Mouse (Mus musculus) heart, embryonic 13.5 days (tissue): ENCODE results near the gene Sympk. TPM values are rescaled to one million over a fixed set of nuclear protein-coding genes. Genes with fewer than 3 reads are reported as not detected.

Source experiments
- ATAC-seq: fragments of 200-750 bp; cut with Nextera tagmentation; 2 replicates; pipeline ENCODE4 v1.8.0; 2017; ENCODE audit warnings: moderate TSS enrichment; ENCODE audit not compliant: insufficient number of reproducible peaks, low FRiP score, low TSS enrichment; ENCODE audit errors: extremely low read depth
- H3K27ac ChIP-seq: fragments of 300-500 bp; sonication (generic); replicated peaks from 2 replicates; pipeline ENCODE4 v1.5.1; 2015; ENCODE audit warnings: moderate library complexity, mild to moderate bottlenecking, inconsistent platforms
- H3K27me3 ChIP-seq: fragments of 300-500 bp; sonication (generic); replicated peaks from 2 replicates; pipeline ENCODE4 v1.6.1; 2015; ENCODE audit warnings: mild to moderate bottlenecking, inconsistent platforms
- H3K36me3 ChIP-seq: fragments of 300-500 bp; sonication (generic); 2 replicates; pipeline ENCODE4 v1.6.1; 2015; ENCODE audit warnings: mild to moderate bottlenecking, inconsistent platforms
- H3K4me1 ChIP-seq: fragments of 300-500 bp; sonication (generic); 2 replicates; pipeline ENCODE4 v1.6.1; 2015; ENCODE audit warnings: inconsistent platforms
- H3K4me2 ChIP-seq: fragments of 300-500 bp; sonication (generic); 2 replicates; pipeline ENCODE4 v1.6.1; 2015; ENCODE audit warnings: inconsistent platforms, mild to moderate bottlenecking, moderate library complexity
- H3K4me3 ChIP-seq: fragments of 300-500 bp; sonication (generic); 2 replicates; pipeline ENCODE4 v1.5.1; 2015; ENCODE audit warnings: moderate library complexity, mild to moderate bottlenecking, inconsistent platforms
- H3K9ac ChIP-seq: fragments of 300-500 bp; sonication (generic); 2 replicates; pipeline ENCODE4 v1.6.1; 2015; ENCODE audit warnings: inconsistent platforms, mild to moderate bottlenecking, moderate library complexity
- H3K9me3 ChIP-seq: fragments of 300-500 bp; sonication (generic); 2 replicates; pipeline ENCODE4 v1.6.1; 2016; ENCODE audit warnings: inconsistent platforms
- WGBS: fragments of 180-500 bp; shearing (Covaris S2); methylation state at CpG from one replicate; pipeline ENCODE4 v1.1.7; 2015; ENCODE audit warnings: mixed read lengths; 5-methylcytosine and 5-hydroxymethylcytosine counted together
- microRNA-seq: library from miRNA; unstranded; fragments of <30 nt; microRNA quantifications from one replicate; pipeline ENCODE4, GENCODE M21; 2016
- polyA plus RNA-seq: library from polyadenylated mRNA; unstranded; fragments of >200 nt; fragmentation: Nextera tagmentation; extraction: Ambion mirVana; gene quantifications from 2 replicates; pipeline ENCODE4 v1.2.1, GENCODE M21; 2015

The Sympk gene
- polyA plus RNA-seq, 1 experiment from 2014 or later = 24.8 TPM

- under 1% methylated on average over 83 of the region's 87 CpGs for WGBS
- H3K4me2 ChIP-seq = peak overlapping the region; percentile 92
- peaks cover 9% of the 10 kb centered on the region for H3K27me3 ChIP-seq
- ATAC-seq = no peak
- no peaks in the 10 kb centered on the region for H3K9me3 ChIP-seq
- peak overlapping the region; percentile 99 for H3K27ac ChIP-seq
- H3K36me3 ChIP-seq = peaks cover 36% of the 10 kb centered on the region
- H3K4me1 ChIP-seq = peaks cover 48% of the 10 kb centered on the region
- H3K4me3 ChIP-seq = peak overlapping the region; percentile 86
- peak overlapping the region; percentile 97 for H3K9ac ChIP-seq
Observed at GRCm38 (mm10) chr7:19094826-19095750, 70.9 kb downstream of the Sympk start.

- no peak for ATAC-seq
- peak overlapping the region; percentile 97 for H3K9ac ChIP-seq
- under 1% methylated on average over 19 of the region's 19 CpGs for WGBS
Observed at GRCm38 (mm10) chr7:19095751-19096110, 71.6 kb downstream of the Sympk start.

GRCm38 (mm10) chr7:19096421-19096976 is 72.3 kb downstream of the Sympk start:
- Histone ChIP-seq H3K27ac (peak overlapping the region; percentile 99), H3K4me3 (peak overlapping the region; percentile 86), H3K27me3 (no peaks in the 10 kb centered on the region), H3K4me1 (peaks cover 44% of the 10 kb centered on the region), H3K9me3 (no peaks in the 10 kb centered on the region), H3K9ac (peak overlapping the region; percentile 97), H3K36me3 (peaks cover 22% of the 10 kb centered on the region), H3K4me2 (peak overlapping the region; percentile 92)
- 55% methylated on average over 5 of the region's 5 CpGs for WGBS
- no peak for ATAC-seq

More at GRCm38 (mm10) chr7:19095751-19096110, 71.6 kb downstream of the Sympk start:
- Histone ChIP-seq H3K4me3 (peak overlapping the region; percentile 86), H3K27me3 (peaks cover 3% of the 10 kb centered on the region), H3K4me1 (peaks cover 48% of the 10 kb centered on the region), H3K36me3 (peaks cover 30% of the 10 kb centered on the region), H3K4me2 (peak overlapping the region; percentile 92), H3K27ac (peak overlapping the region; percentile 99), H3K9me3 (no peaks in the 10 kb centered on the region)

GRCm38 (mm10) chr7:19097217-19097616 is 73.0 kb downstream of the Sympk start:
- Histone ChIP-seq H3K4me3 (no peak overlapping the region), H3K4me2 (0 out of 2 replicates have a peak overlapping the region, but pooled peaks have one; percentile 92), H3K27ac (no peak overlapping the region), H3K27me3 (no peaks in the 10 kb centered on the region), H3K36me3 (peaks cover 16% of the 10 kb centered on the region), H3K9me3 (peaks cover 4% of the 10 kb centered on the region; the same call in 1 of the 2 replicates), H3K4me1 (peaks cover 37% of the 10 kb centered on the region), H3K9ac (peak overlapping the region; percentile 97)
- no peak for ATAC-seq
- WGBS = 31% methylated on average over 2 of the region's 2 CpGs

GRCm38 (mm10) chr7:19097863-19098262 is 73.7 kb downstream of the Sympk start:
- Histone ChIP-seq H3K4me1 (peaks cover 31% of the 10 kb centered on the region), H3K27me3 (no peaks in the 10 kb centered on the region), H3K9ac (peak overlapping the region; percentile 97), H3K9me3 (peaks cover 4% of the 10 kb centered on the region; the same call in 1 of the 2 replicates), H3K27ac (no peak overlapping the region), H3K4me3 (no peak overlapping the region), H3K36me3 (peaks cover 19% of the 10 kb centered on the region), H3K4me2 (no peak overlapping the region)
- ATAC-seq = no peak

- H3K27me3 ChIP-seq = no peaks in the 10 kb centered on the region
- ATAC-seq = no peak
- H3K9me3 ChIP-seq = peaks cover 4% of the 10 kb centered on the region; the same call in 1 of the 2 replicates
- no peak overlapping the region for H3K4me2 ChIP-seq
- WGBS = 66% methylated on average over 7 of the region's 7 CpGs
- H3K4me1 ChIP-seq = peaks cover 24% of the 10 kb centered on the region
- H3K9ac ChIP-seq = no peak overlapping the region
- H3K4me3 ChIP-seq = no peak overlapping the region
- peaks cover 19% of the 10 kb centered on the region for H3K36me3 ChIP-seq
- H3K27ac ChIP-seq = no peak overlapping the region
Observed at GRCm38 (mm10) chr7:19098811-19099210, 74.6 kb downstream of the Sympk start.

GRCm38 (mm10) chr7:19100290-19100689 is 76.1 kb downstream of the Sympk start:
- ATAC-seq = no peak
- Histone ChIP-seq H3K4me2 (no peak overlapping the region), H3K36me3 (peaks cover 19% of the 10 kb centered on the region), H3K27me3 (no peaks in the 10 kb centered on the region), H3K4me1 (peaks cover 24% of the 10 kb centered on the region), H3K9ac (no peak overlapping the region), H3K9me3 (peaks cover 4% of the 10 kb centered on the region; the same call in 1 of the 2 replicates), H3K27ac (no peak overlapping the region), H3K4me3 (no peak overlapping the region)
- WGBS = 67% methylated on average over 1 of the region's 1 CpGs

- Histone ChIP-seq H3K4me3 (no peak overlapping the region), H3K9ac (no peak overlapping the region), H3K36me3 (0 out of 2 replicates have a peak, but pooled peaks cover 4% of the 10 kb centered on the region), H3K27ac (no peak overlapping the region), H3K27me3 (no peaks in the 10 kb centered on the region), H3K9me3 (peaks cover 4% of the 10 kb centered on the region; the same call in 1 of the 2 replicates), H3K4me1 (peaks cover 10% of the 10 kb centered on the region), H3K4me2 (no peak overlapping the region)
- no peak for ATAC-seq
Observed at GRCm38 (mm10) chr7:19103741-19104140, 79.6 kb downstream of the Sympk start.

Small RNAs within 50 kb of the gene (microRNA-seq; reads per million reads assigned to microRNA genes)
- gene Mir3100 = not detected

Other genes starting within 250 kb of the Sympk start
- not detected in 2 replicates for gene Psg19, start 225.9 kb upstream of the Sympk start, polyA plus RNA-seq
- 0.09 TPM in 1 of 2 replicates, not detected in the other for gene Psg17, start 202.8 kb upstream of the Sympk start, polyA plus RNA-seq
- 0.16 and 0.18 TPM in 2 replicates for gene Mill2, start 184.4 kb upstream of the Sympk start, polyA plus RNA-seq
- 0.82 and 1.2 TPM in 2 replicates for gene Pglyrp1, start 153.0 kb upstream of the Sympk start, polyA plus RNA-seq
- gene Ccdc61, start 114.0 kb upstream of the Sympk start, polyA plus RNA-seq = 18.2 and 23.0 TPM in 2 replicates
- 0.52 and 0.60 TPM in 2 replicates for gene Nova2, start 98.5 kb upstream of the Sympk start, polyA plus RNA-seq
- not detected in 2 replicates for gene Nanos2, start 37.0 kb upstream of the Sympk start, polyA plus RNA-seq
- 1.8 and 1.9 TPM in 2 replicates for gene Mypop, start 33.1 kb upstream of the Sympk start, polyA plus RNA-seq
- 12.4 and 12.7 TPM in 2 replicates for gene Irf2bp1, start 20.3 kb upstream of the Sympk start, polyA plus RNA-seq
- gene Foxa3, start 839 bp upstream of the Sympk start, polyA plus RNA-seq = 0.25 and 1.2 TPM in 2 replicates
- gene Rsph6a, start 30.3 kb downstream of the Sympk start, polyA plus RNA-seq = not detected in 2 replicates
- gene Dmwd, start 51.9 kb downstream of the Sympk start, polyA plus RNA-seq = 11.3 and 13.9 TPM in 2 replicates
- 19.3 and 20.0 TPM in 2 replicates for gene Dmpk, start 59.5 kb downstream of the Sympk start, polyA plus RNA-seq
- gene Six5, start 70.2 kb downstream of the Sympk start, polyA plus RNA-seq = 5.9 and 6.0 TPM in 2 replicates
- 1.2 and 2.1 TPM in 2 replicates for gene Gm4969, start 94.0 kb downstream of the Sympk start, polyA plus RNA-seq
- 8.0 and 8.6 TPM in 2 replicates for gene Fbxo46, start 95.5 kb downstream of the Sympk start, polyA plus RNA-seq
- gene Qpctl, start 124.9 kb downstream of the Sympk start, polyA plus RNA-seq = 9.5 and 9.7 TPM in 2 replicates
- 107 and 113 TPM in 2 replicates for gene Snrpd2, start 125.3 kb downstream of the Sympk start, polyA plus RNA-seq
- 9.9 and 14.6 TPM in 2 replicates for gene Gipr, start 141.8 kb downstream of the Sympk start, polyA plus RNA-seq
- gene Eml2, start 152.0 kb downstream of the Sympk start, polyA plus RNA-seq = 15.8 and 20.6 TPM in 2 replicates
- 1.7 and 1.8 TPM in 2 replicates for gene Gpr4, start 188.2 kb downstream of the Sympk start, polyA plus RNA-seq
- 35.2 and 38.4 TPM in 2 replicates for gene Opa3, start 204.0 kb downstream of the Sympk start, polyA plus RNA-seq
- 81.2 and 81.7 TPM in 2 replicates for gene Vasp, start 247.4 kb downstream of the Sympk start, polyA plus RNA-seq